Mouse (Mus musculus) bone marrow macrophage, adult 2 months (primary cell): ENCODE measurements around the gene Rgl2.
"Not testable (repeated sequence)": the region's sequence is repeated elsewhere in the genome, so short reads cannot be mapped to it uniquely, and the experiment has no call there.

Source experiments
- CTCF ChIP-seq: IDR thresholded peaks from 2 replicates; pipeline ENCODE4 v1.5.1; 2012; ENCODE audit warnings: low read depth, mild to moderate bottlenecking, low read length, moderate library complexity
- POLR2A ChIP-seq: IDR thresholded peaks from 2 replicates; pipeline ENCODE4 v1.6.1; 2012; ENCODE audit warnings: mild to moderate bottlenecking, low read depth, low read length, borderline replicate concordance

- not testable (repeated sequence) for TF ChIP-seq CTCF, POLR2A
These were observed 36.3 kb upstream of the Rgl2 start for GRCm38 (mm10) chr17:33893011-33893410.
